Mouse (Mus musculus) left cerebral cortex, adult 2 months (tissue): ENCODE results near the gene Thbs1. TPM values are rescaled to one million over a fixed set of nuclear protein-coding genes. Genes with fewer than 3 reads are reported as not detected.

Source experiments
- DNase-seq, 2 experiments: peaks; one replicate each; pipeline ENCODE4 v3.0.0; 2021 to 2022; ENCODE audit warnings: low spot score in 2 of 2, mixed read lengths in 1 of 2; ENCODE audit errors: extremely low spot score in 1 of 2
- H3K27ac ChIP-seq: fragments of 200-600 bp; 2 replicates; pipeline ENCODE4 v1.8.1; 2022
- H3K4me3 ChIP-seq: fragments of 200-600 bp; 2 replicates; pipeline ENCODE4 v1.8.1; 2022
- CTCF ChIP-seq: fragments of 200-600 bp; IDR thresholded peaks from 2 replicates; pipeline ENCODE4 v1.8.1; 2022; ENCODE audit warnings: antibody characterized with exemption, mild to moderate bottlenecking, moderate library complexity
- intact Hi-C: fragments of 180-260 bp; cut with DNase I; formaldehyde crosslinking; loops from one replicate; pipeline ENCODE4 v1.15.1; 2025
- total RNA-seq, 2 experiments: library from RNA; stranded (reverse); gene quantifications; 2 replicates each; pipeline ENCODE4 v1.2.3; 2021

Thbs1 gene
- total RNA-seq, 2 experiments from 2014 or later = 2.3 to 2.8 TPM

DNA sequence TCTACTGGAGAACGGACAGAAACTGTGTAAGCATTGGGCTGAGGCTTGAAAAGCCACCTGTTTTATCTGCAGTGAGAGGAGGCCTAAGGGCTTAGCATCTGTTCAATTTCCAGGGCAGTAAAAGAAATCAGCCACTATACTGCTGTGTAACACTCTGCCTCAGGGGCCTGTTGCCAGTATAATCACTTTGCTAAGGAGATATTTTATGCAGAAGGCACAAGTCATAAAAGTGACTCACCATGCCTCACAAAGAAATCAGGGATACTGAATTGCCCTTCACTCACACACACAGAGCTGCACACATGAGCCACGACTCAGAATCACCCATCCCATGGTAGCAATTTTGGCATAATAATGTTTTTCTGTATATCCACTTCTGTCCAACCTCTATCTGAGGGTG is 4.5 kb downstream of the Thbs1 start:
- DNase-seq = no peak
- Histone ChIP-seq H3K4me3 (no peak overlapping the region), H3K27ac (no peak overlapping the region)
- no peak for TF ChIP-seq CTCF
- intact Hi-C loops = loop anchor here (10.0 kb wide), 2 partner anchors 661 to 851 kb away; no protein-coding TSS in a partner anchor

DNA sequence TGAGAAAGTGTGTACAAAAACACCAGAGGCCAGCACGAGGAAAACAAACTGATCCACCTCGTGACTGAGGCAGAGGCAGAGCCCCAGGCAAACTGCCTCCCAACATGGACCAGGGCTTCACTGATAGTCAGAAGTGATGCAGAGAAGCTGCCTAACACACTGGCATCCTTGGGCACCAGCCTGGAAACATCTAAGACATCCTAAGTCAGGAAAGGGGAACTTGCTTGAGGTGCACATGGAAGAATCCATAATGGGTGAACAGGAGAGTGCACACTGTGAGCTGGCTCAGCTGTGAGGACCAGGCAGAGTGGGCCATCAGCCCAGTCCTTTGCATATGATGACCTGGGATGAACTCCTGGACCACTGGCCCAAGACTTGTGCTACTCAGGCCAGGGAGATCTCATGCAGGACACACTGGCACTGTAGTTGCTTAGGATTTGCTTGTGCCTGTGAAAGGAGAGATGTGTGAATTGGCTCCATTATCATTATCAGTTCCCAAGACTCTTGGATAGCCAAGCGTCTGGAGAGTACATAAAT is 5.1 kb downstream of the Thbs1 start:
- no peak for TF ChIP-seq CTCF
- Histone ChIP-seq H3K27ac (no peak overlapping the region), H3K4me3 (no peak overlapping the region)
- no peak for DNase-seq
- intact Hi-C loops = loop anchor here (10.0 kb wide), 2 partner anchors 662 to 852 kb away; no protein-coding TSS in a partner anchor

DNA sequence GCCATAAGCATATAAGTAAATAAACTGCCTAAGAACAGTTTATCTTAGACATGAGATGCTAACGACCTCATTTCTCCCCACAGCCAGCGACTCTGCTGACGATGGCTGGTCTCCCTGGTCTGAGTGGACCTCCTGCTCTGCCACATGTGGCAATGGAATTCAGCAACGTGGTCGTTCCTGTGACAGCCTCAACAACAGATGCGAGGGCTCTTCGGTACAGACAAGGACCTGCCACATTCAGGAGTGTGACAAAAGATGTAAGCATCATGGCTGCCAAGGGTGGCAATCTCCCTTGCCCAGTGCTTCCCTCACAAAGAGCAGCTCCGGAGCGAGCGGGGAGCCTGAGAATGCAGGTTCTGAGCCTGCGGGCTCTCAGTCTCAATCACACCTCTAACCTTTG is 5.7 kb downstream of the Thbs1 start:
- intact Hi-C loops = loop anchor here (10.0 kb wide), 2 partner anchors 663 to 853 kb away; no protein-coding TSS in a partner anchor

DNA sequence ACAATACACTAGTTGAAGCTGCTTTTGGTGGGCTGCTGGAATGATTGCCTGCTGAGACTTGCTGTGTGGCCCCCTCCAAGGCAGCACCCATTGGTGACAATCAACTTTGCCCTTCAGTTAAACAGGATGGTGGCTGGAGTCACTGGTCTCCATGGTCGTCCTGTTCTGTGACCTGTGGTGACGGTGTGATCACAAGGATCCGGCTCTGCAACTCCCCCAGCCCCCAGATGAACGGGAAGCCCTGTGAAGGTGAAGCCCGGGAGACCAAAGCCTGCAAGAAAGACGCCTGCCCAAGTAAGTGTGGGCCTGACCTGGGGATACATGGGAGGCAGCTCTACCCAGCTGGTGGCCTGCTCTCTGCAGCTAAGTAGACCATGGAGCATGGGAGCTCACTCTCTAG is 6.4 kb downstream of the Thbs1 start:
- DNase-seq = no peak
- H3K4me3 ChIP-seq = no peak overlapping the region
- intact Hi-C loops = loop anchor here (10.0 kb wide), 2 partner anchors 663 to 853 kb away; no protein-coding TSS in a partner anchor
- no peak for TF ChIP-seq CTCF
- no peak overlapping the region for H3K27ac ChIP-seq

More for the DNA sequence above, 5.7 kb downstream of the Thbs1 start:
- Histone ChIP-seq H3K27ac (no peak overlapping the region), H3K4me3 (no peak overlapping the region)
- TF ChIP-seq CTCF = no peak
- no peak for DNase-seq

DNA sequence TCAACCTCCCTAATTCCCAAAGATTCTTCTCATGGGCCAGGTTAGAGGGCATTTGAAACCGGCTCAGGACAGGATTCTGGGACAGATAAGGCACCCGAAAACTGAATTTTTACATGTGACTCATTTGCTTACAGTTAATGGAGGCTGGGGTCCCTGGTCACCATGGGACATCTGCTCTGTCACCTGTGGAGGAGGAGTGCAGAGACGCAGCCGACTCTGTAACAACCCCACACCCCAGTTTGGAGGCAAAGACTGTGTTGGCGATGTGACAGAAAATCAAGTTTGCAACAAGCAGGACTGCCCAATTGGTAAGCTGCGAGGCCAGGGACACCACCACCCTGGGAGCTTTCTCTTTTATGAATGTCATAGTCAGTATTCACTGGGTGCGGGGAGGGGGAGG is 6.8 kb downstream of the Thbs1 start:
- no peak overlapping the region for H3K4me3 ChIP-seq
- no peak for TF ChIP-seq CTCF
- DNase-seq = no peak
- intact Hi-C loops = loop anchor here (10.0 kb wide), 2 partner anchors 664 to 854 kb away; no protein-coding TSS in a partner anchor
- H3K27ac ChIP-seq = no peak overlapping the region

DNA sequence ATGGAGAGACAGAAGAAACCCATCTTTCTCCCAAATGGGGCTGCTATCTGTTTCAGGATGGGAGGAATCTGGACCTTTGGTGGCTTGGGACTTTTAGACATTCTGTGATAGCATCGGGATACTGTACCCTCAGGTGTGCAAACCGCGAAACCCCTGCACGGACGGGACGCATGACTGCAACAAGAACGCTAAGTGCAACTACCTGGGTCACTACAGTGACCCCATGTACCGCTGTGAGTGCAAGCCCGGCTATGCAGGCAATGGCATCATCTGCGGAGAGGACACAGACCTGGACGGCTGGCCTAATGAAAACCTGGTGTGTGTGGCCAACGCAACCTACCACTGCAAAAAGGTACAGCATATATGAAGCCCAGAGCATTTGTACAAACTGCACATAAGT is 8.0 kb downstream of the Thbs1 start:
- H3K4me3 ChIP-seq = no peak overlapping the region
- TF ChIP-seq CTCF = no peak
- intact Hi-C loops = loop anchor here (10.0 kb wide), 2 partner anchors 665 to 855 kb away; no protein-coding TSS in a partner anchor
- no peak for DNase-seq
- H3K27ac ChIP-seq = no peak overlapping the region

DNA sequence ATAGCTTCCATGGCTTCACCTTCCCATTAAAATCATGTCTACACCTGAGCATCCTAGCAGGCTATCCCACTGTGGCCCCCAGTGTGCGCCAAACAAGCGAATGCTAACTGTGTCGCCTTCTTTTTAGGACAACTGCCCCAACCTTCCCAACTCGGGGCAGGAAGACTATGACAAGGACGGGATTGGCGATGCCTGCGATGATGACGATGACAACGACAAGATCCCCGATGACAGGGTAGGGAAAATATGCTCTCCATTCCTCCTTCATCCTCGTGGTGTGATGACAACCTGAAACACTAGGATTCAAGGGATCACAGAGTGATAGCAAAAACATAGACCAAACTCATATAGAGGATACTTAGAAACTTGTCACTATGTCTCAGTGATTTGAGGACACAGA is 8.4 kb downstream of the Thbs1 start:
- intact Hi-C loops = no loop called here
- Histone ChIP-seq H3K4me3 (no peak overlapping the region), H3K27ac (no peak overlapping the region)
- no peak for DNase-seq
- TF ChIP-seq CTCF = no peak

DNA sequence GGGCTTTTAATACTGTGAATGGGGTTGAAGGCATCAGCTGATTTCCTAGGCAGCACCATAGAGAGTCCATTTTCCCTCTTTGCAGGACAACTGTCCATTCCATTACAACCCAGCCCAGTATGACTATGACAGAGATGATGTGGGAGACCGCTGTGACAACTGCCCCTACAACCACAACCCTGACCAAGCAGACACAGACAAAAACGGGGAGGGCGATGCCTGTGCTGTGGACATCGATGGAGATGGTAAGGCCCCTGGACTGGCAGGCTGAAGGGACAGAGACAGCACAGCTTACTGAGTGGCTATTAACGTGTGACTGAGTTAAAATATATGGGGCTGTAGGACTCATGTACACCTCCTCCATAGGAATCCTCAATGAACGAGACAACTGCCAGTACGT is 9.1 kb downstream of the Thbs1 start:
- Histone ChIP-seq H3K27ac (no peak overlapping the region), H3K4me3 (no peak overlapping the region)
- TF ChIP-seq CTCF = no peak
- intact Hi-C loops = no loop called here
- DNase-seq = no peak

DNA sequence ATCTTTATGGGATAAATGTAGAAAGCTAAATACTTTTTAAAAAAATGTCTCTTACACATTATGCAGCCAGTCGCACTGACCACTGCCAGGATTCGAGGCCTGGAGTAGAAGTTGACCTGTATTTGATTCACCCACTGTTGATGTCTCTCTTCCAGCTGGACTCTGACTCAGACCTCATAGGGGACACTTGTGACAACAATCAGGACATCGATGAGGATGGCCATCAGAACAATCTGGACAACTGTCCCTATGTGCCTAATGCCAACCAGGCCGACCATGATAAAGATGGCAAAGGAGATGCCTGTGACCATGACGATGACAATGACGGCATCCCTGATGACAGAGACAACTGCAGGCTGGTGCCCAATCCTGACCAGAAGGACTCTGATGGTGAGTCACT is 10.6 kb downstream of the Thbs1 start:
- no peak for DNase-seq
- Histone ChIP-seq H3K27ac (no peak overlapping the region), H3K4me3 (no peak overlapping the region)
- intact Hi-C loops = no loop called here
- TF ChIP-seq CTCF = no peak

DNA sequence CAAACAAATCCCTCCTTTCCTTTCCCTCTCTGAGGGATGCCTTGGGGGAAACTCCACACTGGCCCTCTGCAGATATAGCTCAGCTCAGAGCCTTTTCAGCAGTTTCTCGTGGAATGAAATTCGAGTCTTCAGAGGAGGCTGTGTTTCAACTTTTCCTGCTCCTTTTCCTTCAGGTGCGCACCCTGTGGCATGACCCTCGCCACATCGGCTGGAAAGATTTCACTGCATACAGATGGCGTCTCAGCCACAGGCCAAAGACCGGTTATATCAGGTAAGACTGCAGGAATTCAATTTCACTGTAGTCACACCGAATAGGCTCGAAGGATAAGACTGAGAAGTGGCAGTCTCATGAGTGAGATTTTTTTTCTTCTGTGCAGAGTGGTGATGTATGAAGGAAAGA is 12.1 kb downstream of the Thbs1 start:
- intact Hi-C loops = no loop called here
- no peak for TF ChIP-seq CTCF

DNA sequence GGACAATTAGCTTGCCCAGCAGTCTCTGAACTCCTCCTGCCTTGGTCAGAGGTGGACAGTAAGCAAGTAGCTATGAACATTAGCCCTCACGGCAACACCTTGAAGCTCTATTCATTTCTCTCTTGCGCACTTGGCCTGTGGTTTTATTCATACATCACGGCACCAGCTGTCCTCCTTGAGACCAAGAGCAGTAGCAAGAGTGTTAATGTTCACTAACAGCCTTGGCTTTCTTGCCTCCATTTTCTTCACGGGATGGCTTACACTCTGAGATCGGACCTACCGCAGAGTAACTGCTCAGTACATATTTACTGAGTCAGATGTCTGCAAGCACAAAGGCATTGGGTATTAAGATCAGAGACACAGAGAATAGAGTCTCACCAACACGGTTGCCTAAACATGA is 12.8 kb downstream of the Thbs1 start:
- TF ChIP-seq CTCF = no peak
- H3K4me3 ChIP-seq = no peak overlapping the region
- no peak for DNase-seq
- intact Hi-C loops = no loop called here
- no peak overlapping the region for H3K27ac ChIP-seq

More for the DNA sequence above, 12.1 kb downstream of the Thbs1 start:
- H3K4me3 ChIP-seq = no peak overlapping the region
- no peak for DNase-seq
- H3K27ac ChIP-seq = no peak overlapping the region

DNA sequence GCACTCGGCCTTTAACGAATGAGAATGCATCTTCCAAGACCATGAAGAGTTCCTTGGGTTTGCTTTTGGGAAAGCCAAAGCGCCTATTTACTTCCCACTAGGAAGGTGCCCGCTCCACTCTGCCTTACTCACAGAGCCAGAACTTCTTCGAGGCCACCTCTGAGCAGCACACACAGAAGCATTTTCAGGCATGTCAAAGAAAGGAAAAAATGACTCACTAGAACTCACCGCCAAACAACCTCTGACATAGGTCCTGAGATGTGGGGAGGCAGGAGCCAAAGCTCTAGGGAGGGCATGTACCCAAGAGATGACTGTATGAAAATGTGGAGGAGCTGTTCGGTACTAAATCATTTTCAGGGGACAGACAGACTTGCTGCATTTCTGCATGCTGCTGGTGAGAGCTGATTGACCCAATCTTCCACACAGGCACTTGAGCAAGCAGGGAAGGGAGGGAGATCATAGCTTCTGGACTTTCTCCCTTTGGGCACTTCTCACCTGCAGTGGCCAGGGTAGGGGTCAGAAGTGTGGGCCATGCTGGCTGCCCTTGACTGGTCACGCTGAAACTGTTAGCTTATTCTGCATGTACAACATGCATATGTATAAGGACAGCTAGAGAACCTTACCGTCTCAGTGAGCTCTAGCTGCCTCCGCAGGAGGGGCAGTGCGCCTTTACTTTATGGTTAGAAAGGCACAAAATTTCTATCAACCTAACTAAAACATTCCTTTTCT is 13.7 kb downstream of the Thbs1 start:
- no peak for TF ChIP-seq CTCF
- no peak overlapping the region for H3K4me3 ChIP-seq

More for the DNA sequence above, 13.7 kb downstream of the Thbs1 start:
- intact Hi-C loops = no loop called here
- DNase-seq = no peak
- H3K27ac ChIP-seq = no peak overlapping the region
